In the genomic region with DNA sequence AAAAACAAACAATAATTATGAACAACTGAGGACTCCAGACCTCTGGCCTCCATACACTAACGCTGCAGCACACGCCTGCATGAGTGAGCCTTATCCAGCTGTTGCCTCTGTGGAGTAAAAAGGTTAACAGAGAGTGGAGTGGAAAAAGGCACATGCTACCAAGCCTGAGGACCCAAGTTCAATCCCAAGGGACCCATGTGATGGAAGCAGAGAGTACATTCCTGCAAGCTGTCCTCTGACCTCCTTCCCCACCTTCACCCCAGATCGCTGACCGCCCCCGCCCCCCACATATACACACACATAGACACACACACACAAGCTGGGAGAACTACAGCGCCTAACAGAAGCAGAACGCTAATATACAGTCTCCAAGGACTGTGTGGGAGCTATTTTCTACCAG, we compare ENCODE assay signal across 32 mouse cellular contexts. TPM values are rescaled to one million over a fixed set of nuclear protein-coding genes. Genes with fewer than 3 reads are reported as not detected.
DNase-seq lines count a peak whose midpoint lies in the region; TF ChIP-seq lines count a peak whose summit lies in the region.
"Had no signal": no experiment of that assay in that cellular context is flagged by ENCODE, and none has a peak within 500 bp of the region (broad histone marks: within the 10 kb centered on the region; RNA-seq: fewer than 3 reads in every experiment).

No protein-coding gene starts in this region.

- no peak overlapping the region for H3ac ChIP-seq in myocyte (ENCODE audit: control insufficient read depth, insufficient read length)

- H3K27me3 ChIP-seq in myocyte (ENCODE audit: control insufficient read depth, insufficient read depth, insufficient read length) = no peaks in the 10 kb centered on the region
- H3K27me3 ChIP-seq: CH12.LX; embryonic facial prominence, embryonic 15.5 days; forebrain, embryonic 12.5 days; forebrain, embryonic 15.5 days; heart, embryonic 13.5 days had no signal

- DNase-seq in adrenal gland, postnatal 14 days = peak; percentile 51
- DNase-seq in adrenal gland, postnatal 4 days (ENCODE audit: low spot score in 2 of 2) = no peak
- DNase-seq in heart, adult 11 months = peak; percentile 88
- DNase-seq in heart, adult 8-10 months (ENCODE audit: low spot score) = no peak
- DNase-seq in ovary, postnatal 36 days (ENCODE audit: low spot score) = no peak
- DNase-seq: adrenal gland, adult 8-10 months; B cell, adult 2 months; cerebellum, adult 8-10 months; cerebellum, postnatal 10 days; cerebellum, postnatal 36 days; embryo, embryonic 11 days; gastrocnemius, postnatal 14 days; heart, adult 18-20 months; heart, postnatal 14 days; heart, postnatal 4 days; kidney, adult 18-20 months; kidney, adult 9 months had no signal

- H3K4me3 ChIP-seq in myocyte = no peak overlapping the region
- H3K4me3 ChIP-seq: embryonic facial prominence, embryonic 15.5 days; forebrain, embryonic 12.5 days; forebrain, embryonic 15.5 days; heart, embryonic 10.5 days; heart, embryonic 13.5 days had no signal

- H3K36me3 ChIP-seq in myocyte (ENCODE audit: control insufficient read depth, insufficient read depth) = peaks cover 57% of the 10 kb centered on the region

- H3K4me2 ChIP-seq in myocyte (ENCODE audit: low read depth) = no peak overlapping the region
- H3K4me2 ChIP-seq: embryonic facial prominence, embryonic 15.5 days; forebrain, embryonic 12.5 days; forebrain, embryonic 15.5 days; heart, embryonic 13.5 days; hindbrain, embryonic 14.5 days had no signal

- TF ChIP-seq POLR2A in myocyte (IDR thresholded peaks at IDR 0.05; ENCODE audit: insufficient read length, low read depth) = no peak

- peaks cover 99% of the 10 kb centered on the region for H3K79me2 ChIP-seq in myocyte (ENCODE audit: control insufficient read depth, insufficient read depth)

TF ChIP-seq in myocyte, 11 proteins besides CTCF, POLR2A, EP300 and RAD21:
- peak; percentile 47 for TF ChIP-seq POLR2AphosphoS2 (IDR thresholded peaks at IDR 0.05; ENCODE audit: insufficient read length, low read depth)
- TF ChIP-seq CEBPB (IDR thresholded peaks at IDR 0.05; ENCODE audit: insufficient read depth, poor library complexity, severe bottlenecking) = no peak

RNA-seq across cellular contexts. Expression of a gene that starts 10.5 kb away (rescaled TPM):
- total RNA-seq in adrenal gland, postnatal 14 days (2021) = 462 and 482 TPM in 2 replicates
- 100 to 1,000 TPM; 285 to 303 TPM for total RNA-seq in adrenal gland, postnatal 4 days (2021)
- 100 to 1,000 TPM; 265 to 313 (median 289) TPM for total RNA-seq in heart, adult 8-10 months (2022)
- polyA plus RNA-seq in myocyte (2012; fragmentation: generic; extraction: Trizol) = 244 TPM

RNA-seq across cellular contexts. Expression of a gene that starts 36.2 kb away (rescaled TPM):
- 64.7 and 97.7 TPM in 2 replicates for total RNA-seq in adrenal gland, postnatal 14 days (2021)
- total RNA-seq in adrenal gland, postnatal 4 days (2021) = 10 to 100 TPM; 49.4 to 56.5 TPM
- total RNA-seq in heart, adult 8-10 months (2022) = 100 to 1,000 TPM; 312 to 583 (median 421) TPM
- polyA plus RNA-seq in myocyte (2012; fragmentation: generic; extraction: Trizol) = 622 TPM
- total RNA-seq: MEL had no signal

RNA-seq across cellular contexts. Expression of a gene that starts 50.4 kb away (rescaled TPM):
- 2.1 and 3.1 TPM in 2 replicates for total RNA-seq in adrenal gland, postnatal 14 days (2021)
- total RNA-seq in adrenal gland, postnatal 4 days (2021) = 1 to 10 TPM; 6.7 to 8.1 TPM
- under 1 TPM in 3 of 4 experiments, not detected in 1; 0.44 to 0.53 (median 0.46) TPM for total RNA-seq in heart, adult 8-10 months (2022)
- polyA plus RNA-seq in myocyte (2012; fragmentation: generic; extraction: Trizol) = 2.4 TPM

RNA-seq across cellular contexts. Expression of a gene that starts 56.0 kb away (rescaled TPM):
- not detected in 2 replicates for total RNA-seq in adrenal gland, postnatal 14 days (2021)
- total RNA-seq in adrenal gland, postnatal 4 days (2021) = under 1 TPM in 1 of 2 experiments, not detected in 1; 0.45 TPM
- not detected for total RNA-seq in heart, adult 8-10 months (2022)
- 0.11 TPM for polyA plus RNA-seq in myocyte (2012; fragmentation: generic; extraction: Trizol)
- total RNA-seq: adrenal gland, adult 8-10 months; gastrocnemius, postnatal 14 days; gastrocnemius, postnatal 4 days; heart, adult 18-20 months; heart, postnatal 14 days; heart, postnatal 4 days; MEL had no signal
- polyA plus RNA-seq: cortical plate, adult 2 months; embryonic facial prominence, embryonic 11.5 days; forebrain, embryonic 12.5 days; forebrain, embryonic 15.5 days; heart, embryonic 10.5 days; heart, embryonic 16.5 days; hindbrain, embryonic 11.5 days; hindbrain, embryonic 14.5 days; inflammation-experienced regulatory T-cells, adult 6 months had no signal

Comparison
In these comparisons a context has a peak if more than half of its experiments do, and no peak if none do; other contexts are left out.
1. DNase-seq: peak in adrenal gland, postnatal 14 days (single experiment) and heart, adult 11 months (single experiment); none in adrenal gland, postnatal 4 days (0 of 2), heart, adult 8-10 months (single experiment) and ovary, postnatal 36 days (single experiment).